Mouse (Mus musculus): ENCODE measurements around the gene Cdh13. TPM values are rescaled to one million over a fixed set of nuclear protein-coding genes. Genes with fewer than 3 reads are reported as not detected.
A peak's percentile ranks its signal among the peaks of the same experiment; 100 is the strongest.

Gene Cdh13
- total RNA-seq, 2 experiments from 2014 or later, result 137 to 144 TPM

DNA sequence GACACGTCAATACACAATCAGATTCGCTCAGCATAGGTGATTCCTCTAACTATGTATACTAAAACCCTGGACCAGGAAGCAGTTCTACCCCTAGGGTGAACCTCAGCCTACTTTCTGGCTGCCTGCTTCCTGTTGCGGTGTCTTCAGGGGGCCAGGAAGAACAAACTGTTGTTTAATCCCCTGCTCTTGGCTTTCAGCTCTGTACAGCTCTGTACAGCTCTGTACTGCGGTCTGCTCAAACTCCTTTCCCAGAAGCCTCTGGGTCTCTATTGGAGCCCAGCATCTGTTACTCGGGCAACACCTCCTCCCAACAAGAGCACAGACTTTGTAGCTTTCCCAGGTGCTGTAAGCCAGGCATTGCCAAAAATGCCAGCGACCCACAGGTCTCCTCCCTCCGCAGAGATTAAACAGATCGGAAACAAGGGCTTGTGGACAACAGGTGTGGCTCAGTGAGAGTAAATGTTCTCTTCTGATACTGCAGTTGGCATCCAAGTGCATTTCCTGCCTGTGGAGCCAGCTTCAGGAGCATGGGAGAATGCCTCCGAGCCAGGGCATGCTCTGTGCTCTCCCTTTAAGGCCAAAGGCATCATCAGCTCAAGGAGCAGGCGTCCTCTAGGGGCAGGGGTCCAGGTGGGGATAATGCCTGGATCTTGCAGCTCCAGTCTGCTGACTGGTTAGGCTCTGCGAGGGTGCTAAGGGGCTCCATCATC, 148.4 kb downstream of the Cdh13 start:
- intact Hi-C loops (cut with DNase I), result no loop called here
- no peak for DNase-seq (ENCODE audit: low spot score in 2 of 2)

DNA sequence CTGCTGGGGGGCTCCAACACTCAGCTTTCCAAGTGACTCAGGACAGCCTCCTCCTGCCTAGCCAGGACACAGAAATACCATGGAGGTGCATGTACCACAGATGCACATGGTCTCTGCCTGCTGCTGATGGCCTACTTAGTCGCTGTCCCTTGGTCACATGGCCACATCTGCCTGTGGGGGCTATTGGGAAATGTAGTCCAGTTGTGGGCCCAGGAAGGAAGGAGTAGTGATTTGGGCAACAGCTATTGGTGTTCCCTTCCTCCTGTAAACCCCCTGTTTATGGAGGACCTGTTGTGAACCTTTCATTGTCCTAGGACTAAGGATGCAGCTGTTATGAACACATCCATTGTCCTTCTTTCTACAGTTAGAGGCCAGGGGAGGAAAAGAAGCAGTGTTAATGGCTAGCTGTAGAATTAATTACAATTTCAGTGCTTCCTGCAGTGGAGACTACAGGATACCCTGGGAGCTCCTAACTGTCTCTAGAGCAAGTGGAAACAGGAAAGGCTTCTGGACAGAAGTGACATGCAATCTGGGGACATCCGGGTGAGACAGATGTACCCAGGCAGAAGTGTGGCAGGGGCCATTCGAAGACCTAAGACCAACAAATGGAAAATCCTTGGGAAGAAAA, 150.1 kb downstream of the Cdh13 start:
- no peak for DNase-seq (ENCODE audit: low spot score in 2 of 2)
- intact Hi-C loops (cut with DNase I), result no loop called here

DNA sequence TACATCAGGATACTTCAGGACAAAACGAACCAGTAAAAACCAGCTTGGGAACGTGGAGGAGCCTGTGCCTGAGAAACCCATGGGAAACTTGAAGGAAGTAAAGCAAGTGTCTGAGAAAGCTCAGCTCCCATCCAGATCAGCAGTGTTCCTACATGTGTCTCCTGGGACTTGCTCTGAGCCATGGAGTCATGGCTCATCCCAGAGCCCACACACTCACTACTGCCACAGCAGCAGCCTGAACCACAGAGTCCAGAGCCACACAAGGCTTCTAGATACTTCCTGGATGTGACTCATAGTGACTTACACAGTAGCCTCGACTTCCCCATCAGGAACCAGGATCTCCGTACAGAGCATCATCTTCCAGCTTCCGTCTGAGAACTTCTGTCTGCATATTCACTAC, 153.2 kb downstream of the Cdh13 start:
- no peak for DNase-seq (ENCODE audit: low spot score in 2 of 2)
- intact Hi-C loops (cut with DNase I), result no loop called here

DNA sequence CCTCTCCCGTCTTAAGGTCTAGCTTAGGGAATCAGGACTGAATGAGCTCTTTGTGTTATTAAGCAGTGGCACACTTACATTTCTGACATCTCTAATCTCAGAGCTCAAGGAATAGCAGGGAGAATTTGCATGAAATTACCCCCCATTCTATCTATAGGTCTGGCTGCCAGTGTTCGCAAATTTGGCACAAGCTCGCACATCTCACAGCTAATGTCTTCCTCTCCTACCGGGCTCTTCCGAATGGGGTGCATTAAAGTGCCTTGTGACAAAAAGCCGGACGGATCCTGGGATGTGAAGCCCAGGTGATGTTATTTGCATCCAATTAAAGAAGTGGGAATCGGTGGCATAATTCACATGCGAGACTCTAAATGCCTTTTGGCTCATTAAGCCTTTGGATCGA, 153.6 kb downstream of the Cdh13 start:
- DNase-seq (ENCODE audit: low spot score in 2 of 2), result no peak
- intact Hi-C loops (cut with DNase I), result no loop called here

DNA sequence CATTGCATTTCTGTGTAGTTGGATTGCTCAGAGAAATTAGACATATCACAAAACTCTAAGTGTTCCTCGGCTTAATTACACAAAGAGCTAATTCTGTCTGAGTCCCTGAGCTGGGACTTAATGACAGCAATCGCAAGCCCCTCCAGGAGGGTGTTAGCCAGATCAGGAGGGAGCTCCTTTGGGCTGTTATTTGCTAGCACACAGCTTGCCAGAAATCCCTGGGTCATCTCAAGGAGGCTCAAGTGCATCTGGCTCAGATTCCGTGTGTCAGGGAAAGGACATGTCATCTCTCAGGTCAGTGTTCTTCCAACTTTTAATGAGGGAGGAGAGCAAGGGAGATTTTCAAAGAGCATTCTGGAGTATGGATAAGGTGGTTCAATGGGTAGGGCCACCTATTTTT, 154.3 kb downstream of the Cdh13 start:
- no peak for DNase-seq (ENCODE audit: low spot score in 2 of 2)

DNA sequence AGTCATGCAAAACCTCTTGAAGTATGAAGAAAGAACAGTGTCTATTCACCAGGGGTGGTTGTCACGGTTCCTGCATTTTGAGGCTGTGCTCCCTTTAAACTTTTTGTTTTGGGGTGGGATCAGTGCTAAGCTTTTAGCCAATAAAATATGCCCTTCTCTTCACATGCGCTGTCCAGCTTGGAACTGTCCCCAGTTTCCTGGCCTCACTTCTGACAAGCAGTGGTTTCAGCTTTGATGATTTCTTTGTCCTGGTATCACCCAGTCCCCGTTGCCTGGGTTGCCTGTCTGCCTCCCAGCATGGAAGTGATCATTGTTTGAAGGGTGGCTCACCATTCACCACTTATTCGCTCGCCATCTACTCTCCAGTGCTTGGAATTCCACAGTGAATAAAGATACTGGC, 156.3 kb downstream of the Cdh13 start:
- intact Hi-C loops (cut with DNase I), result loop anchor here (5.0 kb wide), 1 partner anchor 153 kb away; no protein-coding TSS in a partner anchor
- no peak for DNase-seq (ENCODE audit: low spot score in 2 of 2)

More for the DNA sequence above, 154.3 kb downstream of the Cdh13 start:
- intact Hi-C loops (cut with DNase I), result no loop called here

DNA sequence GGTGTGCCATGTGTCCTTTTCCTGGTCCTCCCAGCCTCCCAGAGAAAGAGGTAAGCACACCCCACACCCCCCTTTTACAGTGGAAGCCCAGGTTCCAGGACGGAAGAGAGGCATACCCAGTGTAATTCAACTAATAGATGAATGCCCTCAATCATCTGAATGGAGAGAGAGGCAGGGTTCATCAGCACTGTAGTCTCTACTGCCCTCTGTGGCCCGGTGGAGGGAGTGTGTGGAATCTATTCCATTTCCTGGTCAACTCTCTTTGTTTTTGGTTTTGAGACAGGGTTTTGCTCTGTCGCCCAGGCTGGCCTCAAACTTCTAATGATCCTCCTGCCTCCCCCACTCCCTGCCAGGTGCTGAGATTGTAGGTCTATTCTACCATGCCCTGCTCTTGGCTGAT, 159.8 kb downstream of the Cdh13 start:
- intact Hi-C loops (cut with DNase I), result loop anchor here (5.0 kb wide), 1 partner anchor 156 kb away; no protein-coding TSS in a partner anchor
- no peak for DNase-seq (ENCODE audit: low spot score in 2 of 2)

DNA sequence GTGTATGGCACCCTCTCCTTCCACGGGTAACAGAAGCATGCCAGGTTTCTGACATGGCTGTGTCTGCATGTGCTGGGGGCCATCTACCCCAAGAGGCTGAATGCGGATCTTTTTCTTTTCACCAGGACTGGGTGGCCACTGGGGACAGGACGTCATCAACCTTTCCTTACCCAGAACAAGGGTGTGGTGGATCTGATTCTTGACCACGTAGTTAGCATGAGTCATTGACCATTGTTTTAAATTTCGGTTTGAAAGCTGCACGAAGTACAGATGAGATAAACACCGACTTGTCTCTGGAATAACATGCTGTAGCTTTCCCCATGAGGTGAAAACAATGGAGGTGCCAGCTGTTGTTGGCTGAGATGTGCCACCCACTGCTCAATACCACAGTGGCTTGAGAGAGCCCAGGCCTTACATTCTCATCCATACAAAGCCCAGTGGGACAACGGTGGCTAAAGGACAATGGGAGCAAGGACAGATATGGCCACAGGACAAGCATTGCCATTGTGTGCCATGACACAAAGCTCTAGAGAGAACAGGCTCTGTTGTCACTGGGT, 161.2 kb downstream of the Cdh13 start:
- no peak for DNase-seq (ENCODE audit: low spot score in 2 of 2)
- intact Hi-C loops (cut with DNase I), result loop anchor here (5.0 kb wide), 1 partner anchor 157 kb away; no protein-coding TSS in a partner anchor

DNA sequence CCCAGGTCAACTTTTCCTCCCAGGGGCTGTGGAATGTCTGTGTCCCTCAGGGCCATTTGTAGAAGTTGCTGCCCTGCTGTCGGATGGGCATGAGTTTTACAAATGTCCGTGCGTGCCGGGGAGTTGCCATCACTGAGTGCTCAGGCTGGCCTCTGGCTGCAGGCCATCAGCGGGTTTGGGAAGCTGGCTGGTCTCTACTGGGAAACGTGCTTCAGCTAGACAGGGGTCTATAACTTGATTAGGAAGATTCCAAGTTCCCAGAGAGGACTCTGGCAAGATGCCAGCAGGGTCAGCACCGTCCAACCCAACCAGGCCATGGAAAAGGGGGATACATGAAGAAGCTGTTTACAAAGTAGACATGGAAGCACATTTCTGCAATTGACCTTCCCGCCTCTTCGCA, 163.0 kb downstream of the Cdh13 start:
- intact Hi-C loops (cut with DNase I), result no loop called here
- no peak for DNase-seq (ENCODE audit: low spot score in 2 of 2)

DNA sequence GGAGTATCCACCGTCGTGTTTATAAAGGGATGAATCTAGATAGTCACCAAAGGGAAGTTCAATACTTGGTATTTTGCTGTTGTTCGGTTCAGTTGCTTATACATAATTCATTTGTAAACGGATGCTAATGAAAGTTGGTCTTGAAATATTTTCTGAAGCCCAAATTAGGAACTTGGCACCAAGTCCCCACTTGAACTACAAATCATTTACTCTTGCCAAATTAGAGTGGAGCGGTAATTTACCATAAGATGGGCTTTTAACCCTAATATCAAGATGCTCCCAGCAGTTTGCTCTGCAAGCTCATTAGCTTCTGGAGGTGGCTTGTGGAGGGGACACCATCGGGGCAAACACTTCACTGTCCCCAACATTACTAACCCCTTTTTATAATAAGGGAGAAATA, 164.5 kb downstream of the Cdh13 start:
- no peak for DNase-seq (ENCODE audit: low spot score in 2 of 2)
- intact Hi-C loops (cut with DNase I), result no loop called here

DNA sequence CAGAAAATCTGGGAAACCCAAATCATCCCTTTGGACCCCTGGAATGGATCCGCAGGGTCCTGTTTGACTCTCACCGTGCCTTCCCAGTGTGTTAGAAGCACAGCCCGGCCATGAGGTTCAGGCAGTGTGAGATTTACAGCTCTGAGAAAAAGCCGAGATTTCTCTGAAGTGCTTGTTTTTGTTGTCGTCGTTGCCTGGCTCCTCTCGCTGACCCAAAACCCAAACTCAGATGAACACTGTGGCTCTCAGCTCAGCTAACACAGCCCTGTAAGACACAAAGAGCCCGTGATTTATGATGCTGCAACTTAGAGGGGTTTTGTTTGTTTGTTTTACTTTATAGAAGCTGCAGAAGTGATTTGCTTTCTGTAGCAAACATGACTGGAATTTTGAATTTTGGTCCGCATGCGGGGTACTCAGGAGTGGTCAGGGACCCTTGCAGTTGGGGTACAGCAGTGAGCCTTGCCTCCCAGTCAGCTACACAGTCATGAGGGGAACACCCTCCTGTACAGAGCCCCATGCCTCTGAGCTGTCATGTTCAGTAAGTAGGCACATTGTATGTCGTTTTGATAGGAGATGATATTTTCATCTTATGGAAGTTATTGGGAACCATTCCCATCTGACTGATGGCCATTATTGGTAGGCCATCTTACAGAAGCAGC, 169.0 kb downstream of the Cdh13 start:
- intact Hi-C loops (cut with DNase I), result no loop called here

DNA sequence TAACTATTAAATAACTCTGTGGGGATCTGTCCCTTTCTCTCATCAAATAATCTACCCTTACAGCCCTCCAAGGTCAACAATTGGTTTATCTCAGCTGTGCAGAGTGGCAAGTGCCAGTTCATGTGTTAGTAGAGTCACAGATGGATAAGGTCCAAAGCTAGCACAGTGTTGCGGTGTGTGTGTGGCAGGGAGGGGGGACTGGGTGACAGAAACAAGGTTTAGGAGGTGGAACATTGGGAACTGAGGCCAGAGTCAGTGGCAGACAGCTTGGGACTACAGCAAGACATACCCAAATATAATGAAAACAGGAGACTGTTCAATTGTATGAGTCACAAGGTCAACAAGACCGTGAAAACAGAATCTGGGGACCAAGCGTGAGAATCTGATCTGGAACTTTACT, 171.7 kb downstream of the Cdh13 start:
- intact Hi-C loops (cut with DNase I), result no loop called here
- no peak for DNase-seq (ENCODE audit: low spot score in 2 of 2)

More for the DNA sequence above, 169.0 kb downstream of the Cdh13 start:
- no peak for DNase-seq (ENCODE audit: low spot score in 2 of 2)

DNA sequence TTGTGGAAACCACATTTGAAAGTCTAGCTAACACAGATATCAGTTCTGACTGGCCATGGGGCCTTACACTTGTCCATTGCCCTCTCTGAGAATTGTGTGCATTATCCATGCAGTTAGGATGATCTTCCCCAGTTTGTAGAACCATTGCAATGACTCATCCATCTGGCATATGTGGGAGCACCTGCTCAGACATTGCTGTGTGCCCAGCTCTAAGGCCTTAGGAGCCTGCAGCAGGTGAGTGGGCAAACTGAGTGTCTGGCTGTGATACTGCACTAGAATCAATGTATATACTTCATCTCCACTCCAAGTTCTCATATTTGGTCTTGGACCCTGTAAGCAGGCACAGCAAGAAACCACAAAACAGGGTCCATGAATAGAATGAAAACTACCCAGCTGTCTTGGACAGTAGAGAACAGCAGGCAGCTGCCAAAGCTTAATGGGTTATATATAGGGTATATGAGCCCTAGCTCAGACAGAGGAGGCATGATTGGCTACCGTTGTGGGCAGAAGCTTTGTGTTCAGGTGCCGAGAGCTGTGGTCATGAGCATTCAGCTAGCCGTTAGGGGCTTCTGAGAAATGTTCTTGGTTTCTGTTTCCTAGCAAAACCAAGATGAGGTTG, 181.9 kb downstream of the Cdh13 start:
- no peak for DNase-seq (ENCODE audit: low spot score in 2 of 2)
- intact Hi-C loops (cut with DNase I), result no loop called here

DNA sequence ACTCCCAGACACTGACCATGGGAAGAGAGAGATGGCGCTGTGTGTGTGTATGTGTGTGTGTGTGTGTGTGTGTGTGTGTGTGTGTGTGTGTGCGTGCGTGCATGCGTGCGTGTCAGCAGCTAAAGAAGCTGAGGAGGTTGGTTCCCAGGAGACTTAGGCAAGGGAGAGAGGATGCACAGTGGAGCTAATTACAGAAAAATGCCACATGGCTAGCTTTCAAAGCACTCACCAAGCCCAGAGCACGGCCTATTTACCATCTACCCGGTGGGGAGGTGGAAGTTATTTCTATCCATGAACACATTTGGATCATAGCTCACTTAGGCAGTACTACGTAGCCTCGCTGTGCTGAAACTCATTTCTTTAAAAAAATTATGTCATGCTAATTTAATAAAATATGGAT, 194.1 kb downstream of the Cdh13 start:
- intact Hi-C loops (cut with DNase I), result no loop called here
- no peak for DNase-seq (ENCODE audit: low spot score in 2 of 2)

DNA sequence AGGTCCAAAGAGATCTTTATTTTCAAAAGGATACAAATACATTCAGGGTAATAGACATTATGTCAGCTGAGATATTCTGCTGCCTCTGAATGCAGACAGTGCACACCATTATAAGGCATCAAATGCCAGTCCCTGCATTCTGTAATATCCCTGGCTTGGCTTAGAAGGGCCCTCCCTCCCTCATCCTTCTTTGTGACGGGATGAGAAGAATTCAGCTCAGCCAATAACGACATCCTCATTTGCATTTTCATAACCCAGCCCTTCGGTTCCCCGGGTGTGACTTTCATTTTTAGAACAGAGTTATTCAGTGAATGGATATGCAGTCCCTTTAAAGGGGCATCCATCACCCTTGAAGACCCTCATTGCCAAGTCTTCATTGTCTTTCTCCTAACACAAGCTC, 205.2 kb downstream of the Cdh13 start:
- peak; percentile 17 to 67 for DNase-seq (ENCODE audit: low spot score in 2 of 2)
- intact Hi-C loops (cut with DNase I), result no loop called here

DNA sequence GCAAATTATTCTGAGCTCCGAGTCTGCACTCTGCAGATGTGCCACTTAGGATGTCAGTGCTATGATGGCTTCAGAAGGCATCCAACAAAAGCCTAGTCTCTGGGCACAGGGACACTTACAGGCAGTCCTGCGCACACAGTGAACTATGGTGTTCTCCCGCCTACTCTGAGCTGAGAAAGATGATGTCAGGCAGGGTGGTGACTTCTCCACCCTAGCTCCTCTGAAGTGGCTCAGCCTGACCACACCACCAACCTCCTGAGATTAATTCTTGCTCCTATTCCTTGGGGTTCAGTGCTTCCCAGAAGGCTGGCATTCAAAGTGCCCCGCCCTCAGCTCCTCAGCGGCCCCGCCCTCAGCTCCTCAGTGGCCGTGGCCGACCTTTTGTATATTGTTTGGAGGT, 219.0 kb downstream of the Cdh13 start:
- no peak for DNase-seq (ENCODE audit: low spot score in 2 of 2)
- intact Hi-C loops (cut with DNase I), result no loop called here

DNA sequence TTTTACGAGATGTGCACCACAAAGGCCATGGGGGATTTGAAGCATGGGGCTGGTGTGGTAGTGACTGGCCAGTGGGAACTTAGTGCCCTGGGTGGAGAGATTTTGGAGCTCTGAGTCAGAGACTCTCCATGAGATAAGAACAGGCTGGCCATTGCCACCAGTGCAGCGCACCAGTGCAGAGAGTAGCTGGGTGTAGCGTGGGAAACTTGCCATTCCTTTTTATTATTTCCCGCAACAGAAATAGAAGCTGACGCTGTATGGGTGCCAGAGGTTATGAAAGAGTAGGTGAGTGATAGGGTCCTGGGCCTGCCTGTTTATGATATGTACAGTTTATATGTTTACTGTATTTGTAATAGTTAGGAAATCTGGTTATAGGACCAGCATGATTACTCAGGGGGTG, 225.9 kb downstream of the Cdh13 start:
- intact Hi-C loops (cut with DNase I), result no loop called here
- DNase-seq (ENCODE audit: low spot score in 2 of 2), result no peak

DNA sequence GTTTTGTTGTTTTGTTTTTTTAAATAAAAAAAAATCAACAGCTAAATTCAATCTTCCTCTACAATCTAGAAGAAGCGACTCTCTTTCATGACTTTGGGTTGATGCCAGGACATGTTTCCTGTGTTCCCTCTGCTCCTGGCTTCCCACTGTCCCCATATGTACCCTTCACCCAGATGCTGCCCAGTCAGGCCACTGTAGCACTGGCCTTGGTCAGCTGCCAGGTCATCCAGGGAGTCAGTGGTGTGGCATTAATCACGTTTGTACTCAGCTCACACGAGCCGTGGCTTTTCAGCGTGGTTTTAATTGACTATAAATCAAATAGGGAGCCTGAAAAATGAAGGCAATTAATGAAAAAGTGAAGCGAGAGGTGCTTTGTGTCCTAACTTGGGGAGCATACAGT, 229.7 kb downstream of the Cdh13 start:
- intact Hi-C loops (cut with DNase I), result no loop called here

DNA sequence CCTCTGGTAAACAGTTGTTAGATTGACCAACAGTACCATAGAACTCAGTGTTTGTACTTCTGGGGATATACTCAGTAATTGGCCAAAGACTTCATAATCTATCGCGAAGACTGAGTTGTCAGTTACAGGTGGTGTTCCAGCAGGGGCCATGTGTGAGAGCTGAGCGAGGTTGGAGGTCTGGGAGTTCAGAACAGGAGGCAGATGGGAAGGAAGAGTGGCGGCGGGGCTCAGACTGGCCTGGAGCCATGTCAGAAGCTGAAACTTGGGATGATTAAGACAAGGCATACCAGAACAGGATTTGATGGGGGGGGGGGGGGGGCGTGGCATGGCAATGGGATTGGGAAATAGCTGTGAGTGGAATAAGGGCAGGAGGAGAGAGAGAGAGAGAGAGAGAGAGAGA, 232.1 kb downstream of the Cdh13 start:
- intact Hi-C loops (cut with DNase I), result no loop called here
- DNase-seq (ENCODE audit: low spot score in 2 of 2), result no peak

More for the DNA sequence above, 229.7 kb downstream of the Cdh13 start:
- DNase-seq (ENCODE audit: low spot score in 2 of 2), result no peak

DNA sequence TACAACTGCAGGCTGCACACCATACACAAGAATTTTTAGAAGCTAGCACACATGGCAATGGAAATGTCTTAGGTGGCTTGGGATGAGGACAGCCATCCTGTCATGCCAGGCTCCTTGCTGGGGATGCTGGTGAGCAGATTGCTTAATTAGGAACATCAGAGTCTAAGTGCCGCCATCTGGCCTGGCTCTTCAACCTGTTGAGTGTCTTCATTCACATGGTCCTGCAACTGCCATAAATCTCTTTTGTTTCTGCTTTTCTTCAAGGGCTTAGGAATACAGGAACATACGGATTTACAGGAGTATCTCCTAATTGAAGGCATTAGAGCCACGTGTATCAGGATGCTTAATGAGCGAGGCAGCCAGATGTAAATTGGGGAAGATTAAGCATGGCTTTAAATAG, 233.5 kb downstream of the Cdh13 start:
- DNase-seq (ENCODE audit: low spot score in 2 of 2), result no peak
- intact Hi-C loops (cut with DNase I), result no loop called here

Measured in left cerebral cortex, postnatal 14 days (tissue).